Mouse (Mus musculus): ENCODE measurements around the gene Rps29. TPM values are rescaled to one million over a fixed set of nuclear protein-coding genes. Genes with fewer than 3 reads are reported as not detected.

The Rps29 gene
- polyA plus RNA-seq, 1 experiment = 1,840 TPM

DNA sequence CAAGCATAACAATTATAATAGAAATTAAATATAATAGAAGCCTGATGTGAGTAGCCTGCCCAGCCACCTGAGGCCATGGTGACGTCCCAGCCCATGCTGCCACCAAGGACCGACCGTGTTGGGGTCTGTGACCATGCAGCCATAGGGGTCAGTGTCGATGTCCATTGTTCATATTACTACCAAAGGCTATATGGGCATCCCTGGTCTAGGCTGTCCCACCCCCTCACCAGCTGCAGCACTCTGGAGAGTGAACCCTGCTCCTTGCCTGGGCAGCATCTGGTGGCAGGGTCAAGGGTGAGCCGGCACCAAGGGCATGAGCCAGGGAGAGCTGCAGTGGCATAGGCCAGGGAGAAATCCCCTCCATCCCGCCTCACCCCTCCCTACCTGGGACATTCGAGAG, 19.1 kb downstream of the Rps29 start:
- TF ChIP-seq GATA1 (IDR thresholded peaks at IDR 0.05; ENCODE audit: borderline replicate concordance, low read length) (no peak), FLI1 (IDR thresholded peaks at IDR 0.05; ENCODE audit: low read length) (no peak)
- H3K9me3 ChIP-seq = no peaks in the 10 kb centered on the region
- H3K36me3 ChIP-seq (replicated peaks; ENCODE audit: low read length) = no peaks in the 10 kb centered on the region
- H3K4me1 ChIP-seq = no peaks in the 10 kb centered on the region
- no peak overlapping the region for H3K4me3 ChIP-seq (replicated peaks)
- peaks cover 16% of the 10 kb centered on the region for H3K27me3 ChIP-seq (replicated peaks)

DNA sequence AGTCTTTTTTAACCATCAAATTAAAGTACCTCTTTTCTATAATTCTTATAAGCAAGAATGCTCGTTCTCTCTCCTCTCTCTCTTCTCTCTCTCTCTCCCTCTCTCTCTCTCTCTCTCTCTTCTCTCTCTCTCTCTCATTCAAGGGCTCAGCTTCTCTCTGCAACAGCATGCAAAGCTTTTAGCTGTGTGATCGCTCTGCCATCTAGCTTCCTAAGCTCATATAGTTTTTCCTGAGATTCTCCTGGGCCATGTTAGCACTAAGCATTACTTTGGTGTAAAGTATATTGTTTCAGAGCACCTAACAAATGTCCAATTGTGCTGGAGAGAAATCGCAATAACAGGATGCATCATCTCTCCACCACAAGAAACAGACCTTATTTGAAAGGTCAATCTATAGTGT, 19.8 kb downstream of the Rps29 start:
- no peaks in the 10 kb centered on the region for H3K4me1 ChIP-seq
- no peak overlapping the region for H3K4me3 ChIP-seq (replicated peaks)
- H3K36me3 ChIP-seq (replicated peaks; ENCODE audit: low read length) = no peaks in the 10 kb centered on the region
- TF ChIP-seq FLI1 (IDR thresholded peaks at IDR 0.05; ENCODE audit: low read length) = no peak
- TF ChIP-seq GATA1 (IDR thresholded peaks at IDR 0.05; ENCODE audit: borderline replicate concordance, low read length) = no peak
- no peaks in the 10 kb centered on the region for H3K9me3 ChIP-seq
- H3K27me3 ChIP-seq (replicated peaks) = peaks cover 16% of the 10 kb centered on the region

DNA sequence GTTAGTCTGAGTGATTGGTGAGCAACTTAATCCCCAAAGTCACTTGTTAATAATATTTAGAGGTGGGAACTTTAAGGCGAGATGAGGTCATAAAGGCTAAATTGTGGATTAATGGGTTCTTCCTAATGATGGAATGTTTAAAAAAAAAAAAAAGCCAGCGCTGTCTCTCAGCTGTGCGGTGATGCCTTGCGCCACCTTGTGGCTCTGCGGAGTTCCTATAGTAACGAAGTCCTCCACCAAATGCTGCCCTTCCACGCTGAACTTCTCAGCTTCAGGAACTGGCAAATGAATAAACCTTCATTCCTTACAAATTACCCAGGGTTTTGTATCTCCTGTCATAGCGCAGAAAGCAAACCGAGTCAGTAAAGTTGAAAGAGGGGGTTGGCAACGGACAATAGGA, 27.0 kb downstream of the Rps29 start:
- no peaks in the 10 kb centered on the region for H3K9me3 ChIP-seq
- H3K4me1 ChIP-seq = peaks cover 19% of the 10 kb centered on the region
- H3K36me3 ChIP-seq (replicated peaks; ENCODE audit: low read length) = no peaks in the 10 kb centered on the region
- peaks cover 18% of the 10 kb centered on the region for H3K27me3 ChIP-seq (replicated peaks)
- TF ChIP-seq FLI1 (IDR thresholded peaks at IDR 0.05; ENCODE audit: low read length) = no peak
- no peak for TF ChIP-seq GATA1 (IDR thresholded peaks at IDR 0.05; ENCODE audit: borderline replicate concordance, low read length)
- no peak overlapping the region for H3K4me3 ChIP-seq (replicated peaks)

DNA sequence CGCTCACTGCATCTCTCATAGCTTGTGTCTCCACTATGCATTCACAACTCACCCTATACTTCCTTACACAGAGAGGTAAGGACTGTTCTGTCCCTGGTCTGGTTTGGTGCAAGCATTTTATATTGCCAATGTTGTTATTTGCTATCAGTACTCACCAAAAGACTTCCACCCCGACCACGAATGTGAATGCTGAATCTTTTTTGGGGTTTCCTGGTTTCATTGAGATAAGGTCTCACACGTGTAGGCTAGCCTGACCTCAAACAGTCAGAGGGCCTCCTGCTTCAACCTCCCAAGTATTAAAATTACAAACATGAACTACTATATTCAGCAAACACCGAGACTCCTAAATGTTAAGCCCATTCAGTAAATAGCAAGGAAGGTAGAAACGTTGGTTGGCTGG, 27.7 kb downstream of the Rps29 start:
- no peaks in the 10 kb centered on the region for H3K9me3 ChIP-seq
- TF ChIP-seq GATA1 (IDR thresholded peaks at IDR 0.05; ENCODE audit: borderline replicate concordance, low read length) (no peak), FLI1 (IDR thresholded peaks at IDR 0.05; ENCODE audit: low read length) (no peak)
- peaks cover 19% of the 10 kb centered on the region for H3K4me1 ChIP-seq
- peak overlapping the region; percentile 8 for H3K4me3 ChIP-seq (replicated peaks)
- no peaks in the 10 kb centered on the region for H3K36me3 ChIP-seq (replicated peaks; ENCODE audit: low read length)
- peaks cover 18% of the 10 kb centered on the region for H3K27me3 ChIP-seq (replicated peaks)

DNA sequence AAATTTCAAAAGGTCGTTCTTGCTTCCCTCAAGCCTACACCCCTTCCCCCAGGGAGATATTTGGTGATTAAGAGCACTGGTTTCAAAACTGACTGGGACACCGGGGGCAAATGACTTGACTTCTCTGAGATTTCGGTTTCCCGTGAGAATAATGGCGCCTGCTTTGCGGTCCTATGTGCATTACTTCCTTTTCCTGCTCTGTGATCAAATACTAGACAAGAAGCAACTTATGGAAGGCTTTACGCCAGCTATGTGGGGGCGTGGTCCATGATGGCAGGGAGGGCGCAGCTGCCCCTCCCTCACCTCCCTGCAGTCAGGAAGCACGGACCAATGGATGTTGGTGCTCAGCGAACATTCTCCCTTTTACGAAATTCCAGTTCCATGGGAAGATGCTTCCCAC, 28.5 kb downstream of the Rps29 start:
- Histone ChIP-seq H3K4me3 (replicated peaks) (peak overlapping the region; percentile 76), H3K36me3 (replicated peaks; ENCODE audit: low read length) (no peaks in the 10 kb centered on the region), H3K27me3 (replicated peaks) (peaks cover 16% of the 10 kb centered on the region), H3K9me3 (no peaks in the 10 kb centered on the region), H3K4me1 (peaks cover 19% of the 10 kb centered on the region)
- TF ChIP-seq GATA1 (IDR thresholded peaks at IDR 0.05; ENCODE audit: borderline replicate concordance, low read length) (no peak), FLI1 (IDR thresholded peaks at IDR 0.05; ENCODE audit: low read length) (no peak)

DNA sequence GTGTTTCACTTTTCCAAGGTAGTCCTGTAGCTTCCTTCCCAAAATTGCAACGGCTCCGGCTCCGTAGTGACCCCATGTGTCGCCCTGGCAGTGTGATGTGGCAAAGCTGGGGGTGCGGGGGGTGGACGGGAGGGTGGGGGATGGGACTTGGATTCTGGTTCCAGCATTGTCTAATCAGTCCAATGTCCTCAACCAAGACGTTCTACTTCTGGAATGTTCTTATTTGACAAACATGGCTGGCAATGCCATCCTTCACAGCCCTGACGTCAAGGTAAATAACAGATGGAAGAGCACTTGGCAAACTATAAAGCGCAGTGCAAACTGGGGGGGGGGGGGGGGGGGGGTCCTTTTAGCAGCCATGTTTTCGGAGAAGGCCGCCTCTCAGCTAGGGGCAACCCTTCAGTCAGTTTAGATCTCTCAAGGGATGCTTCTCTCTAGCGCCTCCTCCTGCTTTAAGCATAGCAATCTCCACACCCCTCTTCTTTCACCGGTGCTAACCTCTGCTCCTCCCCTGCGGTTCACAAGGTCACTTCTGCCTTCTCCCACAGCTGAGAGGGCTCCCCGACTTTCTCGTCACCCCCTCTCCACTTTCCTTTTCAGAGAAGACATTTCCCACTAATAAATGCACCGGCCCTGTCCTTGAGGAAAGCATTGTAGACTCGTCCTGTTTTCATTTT, 29.2 kb downstream of the Rps29 start:
- Histone ChIP-seq H3K4me3 (replicated peaks) (peak overlapping the region; percentile 76), H3K4me1 (peaks cover 19% of the 10 kb centered on the region), H3K36me3 (replicated peaks; ENCODE audit: low read length) (no peaks in the 10 kb centered on the region), H3K9me3 (no peaks in the 10 kb centered on the region), H3K27me3 (replicated peaks) (peaks cover 13% of the 10 kb centered on the region)
- TF ChIP-seq FLI1 (IDR thresholded peaks at IDR 0.05; ENCODE audit: low read length) = no peak
- no peak for TF ChIP-seq GATA1 (IDR thresholded peaks at IDR 0.05; ENCODE audit: borderline replicate concordance, low read length)

DNA sequence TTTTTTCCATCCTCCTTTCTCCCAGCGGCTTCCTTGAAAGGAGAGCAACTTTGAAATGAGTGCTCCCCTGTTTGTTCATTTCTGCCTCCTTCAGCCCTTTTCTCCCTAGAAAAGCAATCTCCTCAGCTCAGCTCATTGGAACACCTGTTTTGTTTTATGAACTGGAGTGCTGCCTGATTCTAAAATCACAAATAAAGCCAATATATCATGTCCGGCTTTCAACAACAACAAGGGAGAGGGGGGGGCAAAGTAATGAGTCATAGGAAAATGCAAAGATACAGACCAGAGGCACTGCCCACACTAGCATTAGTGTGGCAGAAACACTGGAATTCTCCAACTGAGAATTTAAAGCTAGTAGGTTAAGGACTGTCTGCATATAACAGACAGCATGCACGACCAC, 31.4 kb downstream of the Rps29 start:
- H3K4me1 ChIP-seq = peaks cover 19% of the 10 kb centered on the region
- H3K9me3 ChIP-seq = no peaks in the 10 kb centered on the region
- TF ChIP-seq GATA1 (IDR thresholded peaks at IDR 0.05; ENCODE audit: borderline replicate concordance, low read length) = no peak
- no peak for TF ChIP-seq FLI1 (IDR thresholded peaks at IDR 0.05; ENCODE audit: low read length)
- no peak overlapping the region for H3K4me3 ChIP-seq (replicated peaks)
- peaks cover 7% of the 10 kb centered on the region for H3K27me3 ChIP-seq (replicated peaks)
- H3K36me3 ChIP-seq (replicated peaks; ENCODE audit: low read length) = no peaks in the 10 kb centered on the region

DNA sequence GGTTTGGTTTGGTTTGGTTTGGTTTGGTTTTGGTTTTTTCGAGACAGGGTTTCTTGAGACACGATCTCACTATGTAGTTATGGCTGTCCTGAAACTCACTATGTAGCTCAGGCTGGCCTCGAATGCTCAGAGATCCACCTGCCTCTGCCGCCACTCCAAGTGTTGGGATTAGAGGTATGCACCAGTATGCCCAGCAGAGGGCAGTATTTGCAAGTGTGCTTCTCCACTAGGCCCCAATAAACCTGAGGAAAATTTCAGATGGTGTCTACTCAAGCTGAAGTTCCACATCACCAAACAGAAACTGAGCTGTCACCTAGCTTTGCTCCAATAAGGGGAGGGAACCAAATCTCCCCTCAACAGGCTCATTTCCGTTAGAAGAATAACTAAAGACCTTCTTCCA, 31.8 kb downstream of the Rps29 start:
- no peak for TF ChIP-seq FLI1 (IDR thresholded peaks at IDR 0.05; ENCODE audit: low read length)
- TF ChIP-seq GATA1 (IDR thresholded peaks at IDR 0.05; ENCODE audit: borderline replicate concordance, low read length) = no peak
- H3K9me3 ChIP-seq = no peaks in the 10 kb centered on the region
- no peak overlapping the region for H3K4me3 ChIP-seq (replicated peaks)
- H3K27me3 ChIP-seq (replicated peaks) = peaks cover 7% of the 10 kb centered on the region
- no peaks in the 10 kb centered on the region for H3K36me3 ChIP-seq (replicated peaks; ENCODE audit: low read length)
- peaks cover 19% of the 10 kb centered on the region for H3K4me1 ChIP-seq

DNA sequence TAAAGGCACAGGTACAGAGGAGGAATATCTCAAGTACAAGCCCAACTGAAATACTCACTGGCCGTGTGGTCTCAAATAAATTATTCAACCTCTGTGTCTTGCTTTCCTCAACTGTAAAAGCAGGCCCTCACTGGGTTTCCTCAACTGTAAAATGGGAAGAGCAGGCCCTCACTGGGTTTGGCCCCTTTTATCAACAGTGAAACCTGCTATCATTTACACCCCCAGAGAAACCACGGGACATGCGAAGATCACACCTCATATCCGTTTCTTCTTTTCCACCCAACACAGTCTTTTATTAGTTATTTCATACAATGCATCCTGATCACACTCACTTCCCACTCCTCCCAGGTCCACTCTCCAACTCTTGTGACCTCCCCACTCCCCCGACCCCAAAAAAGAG, 33.9 kb downstream of the Rps29 start:
- H3K27me3 ChIP-seq (replicated peaks) = no peaks in the 10 kb centered on the region
- H3K36me3 ChIP-seq (replicated peaks; ENCODE audit: low read length) = no peaks in the 10 kb centered on the region
- peaks cover 2% of the 10 kb centered on the region; the same call in 1 of the 2 replicates for H3K4me1 ChIP-seq
- no peak overlapping the region for H3K4me3 ChIP-seq (replicated peaks)
- H3K9me3 ChIP-seq = no peaks in the 10 kb centered on the region
- TF ChIP-seq GATA1 (IDR thresholded peaks at IDR 0.05; ENCODE audit: borderline replicate concordance, low read length) = no peak
- TF ChIP-seq FLI1 (IDR thresholded peaks at IDR 0.05; ENCODE audit: low read length) = no peak

DNA sequence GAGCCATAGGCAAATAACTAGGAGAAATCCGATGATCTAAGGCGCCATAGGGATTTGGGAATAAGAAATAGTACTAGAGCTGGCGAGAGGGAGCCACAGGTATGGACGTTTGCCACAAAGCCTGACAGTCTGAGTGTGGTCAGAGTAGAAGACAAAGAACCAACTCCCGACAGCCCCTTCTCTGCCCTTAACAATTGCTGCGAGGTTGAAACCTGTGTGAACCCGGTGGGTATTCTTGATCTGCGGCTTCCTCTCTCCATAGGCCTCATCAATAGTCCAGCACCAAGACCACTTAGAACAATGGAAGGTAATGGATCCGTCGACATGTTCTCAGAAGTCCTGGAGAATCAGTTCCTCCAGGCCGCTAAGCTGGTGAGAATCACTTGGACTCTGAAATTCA, 36.2 kb downstream of the Rps29 start:
- TF ChIP-seq FLI1 (IDR thresholded peaks at IDR 0.05; ENCODE audit: low read length) (no peak), GATA1 (IDR thresholded peaks at IDR 0.05; ENCODE audit: borderline replicate concordance, low read length) (no peak)
- H3K36me3 ChIP-seq (replicated peaks; ENCODE audit: low read length) = no peaks in the 10 kb centered on the region
- H3K27me3 ChIP-seq (replicated peaks) = no peaks in the 10 kb centered on the region
- H3K4me1 ChIP-seq = no peaks in the 10 kb centered on the region
- no peaks in the 10 kb centered on the region for H3K9me3 ChIP-seq
- H3K4me3 ChIP-seq (replicated peaks) = no peak overlapping the region

All from megakaryocyte, embryonic 14.5 days (primary cell).